ENCODE assay signal across 25 mouse cellular contexts in genomic region chr9:31541615-31542191, GRCm38 (mm10).
DNase-seq lines count a peak whose midpoint lies in the region; ATAC-seq and TF ChIP-seq lines count a peak whose summit lies in the region.
"Had no signal": no experiment of that assay in that cellular context is flagged by ENCODE, and none has a peak within 500 bp of the region (broad histone marks: within the 10 kb centered on the region; RNA-seq: fewer than 3 reads in every experiment).

No protein-coding gene starts in this region.

- WGBS in intestine, postnatal 0 days, result 30% methylated on average over 5 of the region's 5 CpGs
- 47% methylated on average over 5 of the region's 5 CpGs for WGBS in intestine, embryonic 16.5 days
- 77% methylated on average over 5 of the region's 5 CpGs for WGBS in midbrain, embryonic 10.5 days
- 63% methylated on average over 5 of the region's 5 CpGs for WGBS in hindbrain, embryonic 11.5 days

- TF ChIP-seq CTCF in intestine, postnatal 0 days (IDR thresholded peaks at IDR 0.05; ENCODE audit: low read depth), result no peak

- no peak overlapping the region for H3K9ac ChIP-seq in intestine, postnatal 0 days (ENCODE audit: low read depth, low read length)
- H3K9ac ChIP-seq in intestine, embryonic 16.5 days (ENCODE audit: low read depth, low read length), result no peak overlapping the region
- no peak overlapping the region for H3K9ac ChIP-seq in hindbrain, embryonic 11.5 days (ENCODE audit: low read depth, low read length)
- H3K9ac ChIP-seq: embryonic facial prominence, embryonic 15.5 days; hindbrain, embryonic 13.5 days; limb, embryonic 15.5 days; midbrain, embryonic 15.5 days; neural tube, embryonic 15.5 days had no signal

- ATAC-seq in intestine, postnatal 0 days, result peak; percentile 31
- no peak for ATAC-seq in intestine, embryonic 16.5 days
- no peak for ATAC-seq in hindbrain, embryonic 11.5 days (ENCODE audit: low FRiP score)
- ATAC-seq: inflammation-experienced regulatory T-cells, adult 6 months; midbrain, embryonic 15.5 days had no signal

- no peaks in the 10 kb centered on the region for H3K27me3 ChIP-seq in intestine, postnatal 0 days (replicated peaks; ENCODE audit: control insufficient read depth, insufficient read depth, low read length)
- H3K27me3 ChIP-seq in intestine, embryonic 16.5 days (replicated peaks; ENCODE audit: control insufficient read depth, insufficient read depth, low read length), result no peaks in the 10 kb centered on the region
- no peaks in the 10 kb centered on the region for H3K27me3 ChIP-seq in midbrain, embryonic 10.5 days (ENCODE audit: low read depth, poor library complexity, severe bottlenecking)
- no peaks in the 10 kb centered on the region; the same call in 1 of the 2 replicates for H3K27me3 ChIP-seq in hindbrain, embryonic 11.5 days (ENCODE audit: control insufficient read depth, insufficient read depth, low read length)
- H3K27me3 ChIP-seq: embryonic facial prominence, embryonic 15.5 days; hindbrain, embryonic 13.5 days; limb, embryonic 15.5 days; megakaryocyte, embryonic 14.5 days; midbrain, embryonic 15.5 days; neural tube, embryonic 15.5 days had no signal

- no peak overlapping the region for H3K4me2 ChIP-seq in intestine, postnatal 0 days (replicated peaks; ENCODE audit: low read depth)
- no peak overlapping the region for H3K4me2 ChIP-seq in intestine, embryonic 16.5 days (ENCODE audit: low read depth, low read length)
- H3K4me2 ChIP-seq in hindbrain, embryonic 11.5 days (replicated peaks; ENCODE audit: low read depth, low read length), result no peak overlapping the region
- H3K4me2 ChIP-seq: embryonic facial prominence, embryonic 15.5 days; heart, embryonic 11.5 days; hindbrain, embryonic 13.5 days; limb, embryonic 15.5 days; midbrain, embryonic 15.5 days; neural tube, embryonic 15.5 days had no signal

- peak; percentile 50 to 58 for DNase-seq in kidney, adult 8-10 months
- peak; percentile 52 to 69 for DNase-seq in kidney, postnatal 36 days
- no peak for DNase-seq in midbrain, embryonic 10.5 days (ENCODE audit: low spot score)
- DNase-seq in cerebellum, postnatal 10 days, result no peak
- DNase-seq in hindbrain, embryonic 11.5 days (ENCODE audit: low spot score), result no peak
- DNase-seq: B cell, adult 2 months; cerebellum, postnatal 14 days; gastrocnemius, adult 2 months; heart, postnatal 10 days; layer of hippocampus, postnatal 36 days; lung, postnatal 10 days; right cerebral cortex, postnatal 25 days; thymus, postnatal 14 days had no signal

- peak overlapping the region; percentile 62; the same call in 1 of the 2 replicates for H3K27ac ChIP-seq in intestine, postnatal 0 days (ENCODE audit: low read depth, low read length)
- H3K27ac ChIP-seq in intestine, embryonic 16.5 days (ENCODE audit: low read length), result no peak overlapping the region
- H3K27ac ChIP-seq in brown adipose tissue, adult 24 weeks (replicated peaks; ENCODE audit: low read depth, low read length), result 0 out of 2 replicates have a peak overlapping the region, but pooled peaks have one; percentile 10
- H3K27ac ChIP-seq in midbrain, embryonic 10.5 days (replicated peaks), result no peak overlapping the region
- no peak overlapping the region for H3K27ac ChIP-seq in hindbrain, embryonic 11.5 days (ENCODE audit: low read depth, low read length)
- H3K27ac ChIP-seq: embryonic facial prominence, embryonic 15.5 days; gastrocnemius, adult 2 months; hindbrain, embryonic 13.5 days; layer of hippocampus, adult 2 months; limb, embryonic 15.5 days; midbrain, embryonic 15.5 days; neural tube, embryonic 15.5 days had no signal

- no peaks in the 10 kb centered on the region for H3K9me3 ChIP-seq in intestine, postnatal 0 days (ENCODE audit: control insufficient read depth)
- no peaks in the 10 kb centered on the region for H3K9me3 ChIP-seq in intestine, embryonic 16.5 days (ENCODE audit: control insufficient read depth, low read length)
- H3K9me3 ChIP-seq in midbrain, embryonic 10.5 days (replicated peaks), result no peaks in the 10 kb centered on the region
- no peaks in the 10 kb centered on the region for H3K9me3 ChIP-seq in hindbrain, embryonic 11.5 days (ENCODE audit: control insufficient read depth, low read length)
- H3K9me3 ChIP-seq: embryonic facial prominence, embryonic 15.5 days; hindbrain, embryonic 13.5 days; limb, embryonic 15.5 days; megakaryocyte, embryonic 14.5 days; midbrain, embryonic 15.5 days; neural tube, embryonic 15.5 days had no signal

- no peaks in the 10 kb centered on the region for H3K36me3 ChIP-seq in intestine, postnatal 0 days (ENCODE audit: control insufficient read depth, insufficient read depth)
- H3K36me3 ChIP-seq in intestine, embryonic 16.5 days (ENCODE audit: control insufficient read depth, insufficient read depth, low read length), result no peaks in the 10 kb centered on the region
- no peaks in the 10 kb centered on the region for H3K36me3 ChIP-seq in midbrain, embryonic 10.5 days
- H3K36me3 ChIP-seq in hindbrain, embryonic 11.5 days (ENCODE audit: control insufficient read depth, insufficient read depth, low read length), result no peaks in the 10 kb centered on the region
- H3K36me3 ChIP-seq: embryonic facial prominence, embryonic 15.5 days; hindbrain, embryonic 13.5 days; limb, embryonic 15.5 days; midbrain, embryonic 15.5 days; neural tube, embryonic 15.5 days had no signal

- no peaks in the 10 kb centered on the region for H3K4me1 ChIP-seq in intestine, postnatal 0 days (replicated peaks; ENCODE audit: control insufficient read depth, insufficient read depth, low read length)
- peaks cover 4% of the 10 kb centered on the region for H3K4me1 ChIP-seq in intestine, embryonic 16.5 days (ENCODE audit: control insufficient read depth, insufficient read depth, low read length)
- no peaks in the 10 kb centered on the region for H3K4me1 ChIP-seq in brown adipose tissue, adult 24 weeks (ENCODE audit: control insufficient read depth, insufficient read depth, insufficient read length, low read length)
- no peaks in the 10 kb centered on the region for H3K4me1 ChIP-seq in midbrain, embryonic 10.5 days
- H3K4me1 ChIP-seq in hindbrain, embryonic 11.5 days (replicated peaks; ENCODE audit: control insufficient read depth, insufficient read depth, low read length), result no peaks in the 10 kb centered on the region
- H3K4me1 ChIP-seq: embryonic facial prominence, embryonic 15.5 days; hindbrain, embryonic 13.5 days; limb, embryonic 15.5 days; megakaryocyte, embryonic 14.5 days; midbrain, embryonic 15.5 days; neural tube, embryonic 15.5 days had no signal

- no peak overlapping the region for H3K4me3 ChIP-seq in intestine, postnatal 0 days (ENCODE audit: low read depth, low read length)
- no peak overlapping the region for H3K4me3 ChIP-seq in intestine, embryonic 16.5 days (ENCODE audit: low read length)
- H3K4me3 ChIP-seq in brown adipose tissue, adult 24 weeks (ENCODE audit: insufficient read depth, low read depth, low read length), result no peak overlapping the region
- no peak overlapping the region for H3K4me3 ChIP-seq in midbrain, embryonic 10.5 days
- H3K4me3 ChIP-seq in hindbrain, embryonic 11.5 days (ENCODE audit: low read depth, low read length), result no peak overlapping the region
- H3K4me3 ChIP-seq: embryonic facial prominence, embryonic 15.5 days; gastrocnemius, adult 2 months; hindbrain, embryonic 13.5 days; layer of hippocampus, adult 2 months; limb, embryonic 15.5 days; megakaryocyte, embryonic 14.5 days; midbrain, embryonic 15.5 days; neural tube, embryonic 15.5 days had no signal

Comparison
In these comparisons a context has a peak if more than half of its experiments do, and no peak if none do; other contexts are left out.
1. H3K27ac ChIP-seq: peak in intestine, postnatal 0 days (single experiment) and brown adipose tissue, adult 24 weeks (single experiment); none in intestine, embryonic 16.5 days (single experiment), midbrain, embryonic 10.5 days (single experiment) and hindbrain, embryonic 11.5 days (single experiment).
2. DNase-seq: peak in kidney, adult 8-10 months (2 of 2) and kidney, postnatal 36 days (2 of 2); none in midbrain, embryonic 10.5 days (single experiment), cerebellum, postnatal 10 days (0 of 2) and hindbrain, embryonic 11.5 days (single experiment).